ENCODE assay signal across 1 mouse cellular context in the genomic region with DNA sequence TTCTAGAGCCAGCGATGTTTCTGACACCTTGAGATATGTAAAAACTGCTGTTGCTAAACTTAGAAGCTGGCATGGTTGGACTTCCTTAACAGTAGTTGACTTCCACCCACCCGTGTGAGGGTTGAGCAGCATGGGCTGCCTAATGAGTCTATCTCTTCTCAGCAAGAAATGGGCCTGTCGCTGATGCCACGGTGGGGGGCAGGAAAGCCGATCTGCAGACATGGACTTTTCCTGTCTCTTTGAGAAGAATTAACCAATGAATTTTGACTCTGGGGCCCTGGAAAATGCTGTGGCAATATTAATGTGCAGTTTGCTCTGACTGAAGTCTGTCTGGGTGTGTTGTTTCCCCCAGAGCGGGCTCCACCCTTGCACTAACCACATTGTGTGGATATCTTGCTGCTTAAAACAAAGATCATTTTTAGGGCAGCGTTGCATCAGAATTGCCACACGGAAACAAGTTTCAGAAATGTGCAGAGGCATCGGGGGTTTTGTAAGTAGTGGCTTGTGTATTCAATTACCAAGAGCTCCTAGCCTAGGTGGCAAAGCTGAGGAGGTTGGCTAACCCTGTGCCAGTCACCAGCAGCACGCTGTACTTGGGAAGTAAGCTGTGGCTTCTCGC.
TF ChIP-seq lines count a peak whose summit lies in the region.

No protein-coding gene starts in this region.

TF ChIP-seq in CH12.LX, 34 proteins besides CTCF, POLR2A, EP300 and RAD21:
- TF ChIP-seq KAT2A (IDR thresholded peaks at IDR 0.05; ENCODE audit: insufficient replicate concordance, low read length) (no peak), MEF2A (IDR thresholded peaks at IDR 0.05; ENCODE audit: borderline replicate concordance, low read depth, low read length) (peak; percentile 60; the same call in 1 of the 2 replicates), MAX (IDR thresholded peaks at IDR 0.05; ENCODE audit: low read length) (0 out of 2 replicates have a peak, but pooled peaks have one; percentile 27), ETS1 (conservative IDR thresholded peaks at IDR 0.05; ENCODE audit: low read depth, low read length) (no peak), E2F4 (IDR thresholded peaks at IDR 0.05; ENCODE audit: insufficient replicate concordance, low read depth, low read length) (no peak), NELFE (IDR thresholded peaks at IDR 0.05; ENCODE audit: low read depth, low read length) (no peak), USF1 (IDR thresholded peaks at IDR 0.05; ENCODE audit: low read depth, low read length) (no peak), ELF1 (IDR thresholded peaks at IDR 0.05; ENCODE audit: low read depth, low read length) (no peak), TCF12 (IDR thresholded peaks at IDR 0.05; ENCODE audit: low read depth, low read length) (no peak), POLR2AphosphoS2 (IDR thresholded peaks at IDR 0.05; ENCODE audit: low read depth, low read length) (no peak), BHLHE40 (IDR thresholded peaks at IDR 0.05; ENCODE audit: low read depth, low read length) (no peak), SIN3A (IDR thresholded peaks at IDR 0.05; ENCODE audit: low read length) (peak; percentile 25; the same call in 1 of the 2 replicates), MYC (IDR thresholded peaks at IDR 0.05; ENCODE audit: low read depth, low read length) (peak; percentile 9; the same call in 1 of the 2 replicates), TBP (conservative IDR thresholded peaks at IDR 0.05; ENCODE audit: low read depth, low read length) (0 out of 2 replicates have a peak, but pooled peaks have one; percentile 14), JUND (conservative IDR thresholded peaks at IDR 0.05; ENCODE audit: low read depth, low read length) (no peak), MXI1 (IDR thresholded peaks at IDR 0.05; ENCODE audit: low read depth, low read length) (0 out of 2 replicates have a peak, but pooled peaks have one; percentile 16), PAX5 (IDR thresholded peaks at IDR 0.05; ENCODE audit: low read length) (no peak), ZC3H11A (IDR thresholded peaks at IDR 0.05; ENCODE audit: low read depth, low read length) (no peak), USF2 (conservative IDR thresholded peaks at IDR 0.05; ENCODE audit: low read depth, low read length) (no peak)
